13 mouse cellular contexts compared by ENCODE assay signal in the genomic region with DNA sequence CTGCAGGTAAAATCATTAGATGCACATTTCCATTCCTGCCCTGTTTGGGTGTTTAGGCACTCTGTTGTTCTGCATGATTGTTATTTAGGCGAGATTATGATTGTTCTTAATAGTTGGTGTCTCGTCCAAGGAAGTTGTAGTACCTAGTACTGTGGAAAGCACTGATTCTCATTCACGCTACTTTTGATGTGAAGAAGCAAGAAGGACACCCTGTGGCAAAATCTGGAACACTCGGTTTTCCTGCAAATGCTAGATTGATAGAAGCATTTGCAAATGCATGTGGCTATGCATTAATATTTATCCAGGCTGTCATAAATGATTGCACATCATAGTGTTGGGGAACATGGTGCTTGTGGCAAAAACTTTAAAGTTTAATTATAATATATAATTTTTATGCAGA.
DNase-seq lines count a peak whose midpoint lies in the region; ATAC-seq and TF ChIP-seq lines count a peak whose summit lies in the region.
"Had no signal": no experiment of that assay in that cellular context is flagged by ENCODE, and none has a peak within 500 bp of the region (broad histone marks: within the 10 kb centered on the region; RNA-seq: fewer than 3 reads in every experiment).

No protein-coding gene starts in this region.

- H3K4me3 ChIP-seq in embryonic facial prominence, embryonic 11.5 days (ENCODE audit: low read depth, low read length) = no peak overlapping the region
- H3K4me3 ChIP-seq in embryonic facial prominence, embryonic 10.5 days = no peak overlapping the region
- no peak overlapping the region for H3K4me3 ChIP-seq in kidney, adult 2 months (ENCODE audit: insufficient read depth, low read depth, low read length)
- H3K4me3 ChIP-seq in midbrain, embryonic 13.5 days (replicated peaks) = no peak overlapping the region
- H3K4me3 ChIP-seq in midbrain, embryonic 10.5 days = no peak overlapping the region
- no peak overlapping the region for H3K4me3 ChIP-seq in hindbrain, embryonic 16.5 days (ENCODE audit: low read length)
- H3K4me3 ChIP-seq: liver, embryonic 15.5 days had no signal

- no peak for ATAC-seq in embryonic facial prominence, embryonic 11.5 days (replicated peaks; ENCODE audit: insufficient number of reproducible peaks, low FRiP score, low TSS enrichment, low read depth)
- peak; percentile 11; the same call in 1 of the 2 replicates for ATAC-seq in midbrain, embryonic 13.5 days
- 0 out of 2 replicates have a peak, but pooled peaks have one; percentile 28 for ATAC-seq in hindbrain, embryonic 16.5 days
- ATAC-seq: forebrain, embryonic 16.5 days; Patski had no signal

- WGBS in embryonic facial prominence, embryonic 11.5 days = 38% methylated on average over 4 of the region's 4 CpGs
- WGBS in embryonic facial prominence, embryonic 10.5 days = 48% methylated on average over 4 of the region's 4 CpGs
- 41% methylated on average over 4 of the region's 4 CpGs for WGBS in kidney, adult 2 months
- 36% methylated on average over 4 of the region's 4 CpGs for WGBS in midbrain, embryonic 13.5 days
- 45% methylated on average over 4 of the region's 4 CpGs for WGBS in midbrain, embryonic 10.5 days
- 33% methylated on average over 4 of the region's 4 CpGs for WGBS in hindbrain, embryonic 16.5 days

- no peak overlapping the region for H3K4me2 ChIP-seq in embryonic facial prominence, embryonic 11.5 days (ENCODE audit: low read depth, low read length)
- no peak overlapping the region for H3K4me2 ChIP-seq in midbrain, embryonic 13.5 days (replicated peaks)
- no peak overlapping the region for H3K4me2 ChIP-seq in hindbrain, embryonic 16.5 days (ENCODE audit: low read length)
- H3K4me2 ChIP-seq: liver, embryonic 15.5 days had no signal

- no peaks in the 10 kb centered on the region for H3K27me3 ChIP-seq in embryonic facial prominence, embryonic 11.5 days (ENCODE audit: control insufficient read depth, insufficient read depth, low read length)
- no peaks in the 10 kb centered on the region for H3K27me3 ChIP-seq in embryonic facial prominence, embryonic 10.5 days (replicated peaks; ENCODE audit: low read depth, poor library complexity, severe bottlenecking)
- H3K27me3 ChIP-seq in kidney, adult 2 months (replicated peaks; ENCODE audit: control insufficient read depth, insufficient read depth, low read length) = 0 out of 2 replicates have a peak, but pooled peaks cover 2% of the 10 kb centered on the region
- no peaks in the 10 kb centered on the region for H3K27me3 ChIP-seq in midbrain, embryonic 13.5 days
- 0 out of 2 replicates have a peak, but pooled peaks cover 2% of the 10 kb centered on the region for H3K27me3 ChIP-seq in midbrain, embryonic 10.5 days (ENCODE audit: low read depth, poor library complexity, severe bottlenecking)
- H3K27me3 ChIP-seq in hindbrain, embryonic 16.5 days (replicated peaks; ENCODE audit: control insufficient read depth, insufficient read depth, low read length) = no peaks in the 10 kb centered on the region
- H3K27me3 ChIP-seq: liver, embryonic 15.5 days had no signal

- no peak overlapping the region for H3K27ac ChIP-seq in embryonic facial prominence, embryonic 11.5 days (replicated peaks; ENCODE audit: low read depth, low read length)
- H3K27ac ChIP-seq in embryonic facial prominence, embryonic 10.5 days (replicated peaks) = no peak overlapping the region
- H3K27ac ChIP-seq in kidney, adult 2 months (ENCODE audit: insufficient read depth, low read depth, low read length) = no peak overlapping the region
- no peak overlapping the region for H3K27ac ChIP-seq in midbrain, embryonic 13.5 days
- H3K27ac ChIP-seq in midbrain, embryonic 10.5 days (replicated peaks) = no peak overlapping the region
- H3K27ac ChIP-seq in hindbrain, embryonic 16.5 days (ENCODE audit: low read depth, low read length) = no peak overlapping the region
- H3K27ac ChIP-seq: liver, embryonic 15.5 days had no signal

- no peak for TF ChIP-seq CTCF in kidney, adult 2 months (conservative IDR thresholded peaks at IDR 0.05; ENCODE audit: insufficient read depth, insufficient read length, low read depth, low read length)

- DNase-seq in embryonic facial prominence, embryonic 11.5 days (ENCODE audit: low spot score) = peak; percentile 57
- no peak for DNase-seq in embryonic facial prominence, embryonic 10.5 days (ENCODE audit: low spot score)
- peak; percentile 21 for DNase-seq in kidney, adult 2 months
- no peak for DNase-seq in kidney, adult 18-20 months
- no peak for DNase-seq in midbrain, embryonic 10.5 days (ENCODE audit: low spot score)
- no peak for DNase-seq in cerebellum, adult 9-11 months
- DNase-seq: adrenal gland, postnatal 25 days; cerebellum, adult 8-10 months had no signal

- H3K9ac ChIP-seq in embryonic facial prominence, embryonic 11.5 days (replicated peaks; ENCODE audit: low read length) = no peak overlapping the region
- H3K9ac ChIP-seq in midbrain, embryonic 13.5 days (replicated peaks) = no peak overlapping the region
- H3K9ac ChIP-seq in hindbrain, embryonic 16.5 days (ENCODE audit: low read depth, low read length) = no peak overlapping the region
- H3K9ac ChIP-seq: liver, embryonic 15.5 days had no signal

- H3K9me3 ChIP-seq in embryonic facial prominence, embryonic 11.5 days (replicated peaks; ENCODE audit: control insufficient read depth, low read length) = no peaks in the 10 kb centered on the region
- no peaks in the 10 kb centered on the region for H3K9me3 ChIP-seq in embryonic facial prominence, embryonic 10.5 days
- no peaks in the 10 kb centered on the region for H3K9me3 ChIP-seq in midbrain, embryonic 13.5 days
- no peaks in the 10 kb centered on the region for H3K9me3 ChIP-seq in midbrain, embryonic 10.5 days (replicated peaks)
- no peaks in the 10 kb centered on the region for H3K9me3 ChIP-seq in hindbrain, embryonic 16.5 days (ENCODE audit: control insufficient read depth, low read length)
- H3K9me3 ChIP-seq: liver, embryonic 15.5 days had no signal

- no peaks in the 10 kb centered on the region for H3K36me3 ChIP-seq in embryonic facial prominence, embryonic 11.5 days (replicated peaks; ENCODE audit: control insufficient read depth, insufficient read depth, low read depth, low read length)
- peaks cover 10% of the 10 kb centered on the region; the same call in 1 of the 2 replicates for H3K36me3 ChIP-seq in embryonic facial prominence, embryonic 10.5 days (replicated peaks)
- no peaks in the 10 kb centered on the region for H3K36me3 ChIP-seq in kidney, adult 2 months (ENCODE audit: control insufficient read depth, insufficient read depth, low read length)
- no peaks in the 10 kb centered on the region for H3K36me3 ChIP-seq in midbrain, embryonic 13.5 days
- 0 out of 2 replicates have a peak, but pooled peaks cover 3% of the 10 kb centered on the region for H3K36me3 ChIP-seq in midbrain, embryonic 10.5 days
- H3K36me3 ChIP-seq in hindbrain, embryonic 16.5 days (ENCODE audit: control insufficient read depth, insufficient read depth, low read length) = no peaks in the 10 kb centered on the region
- H3K36me3 ChIP-seq: liver, embryonic 15.5 days had no signal

- TF ChIP-seq POLR2A in kidney, adult 2 months (IDR thresholded peaks at IDR 0.05; ENCODE audit: low read depth, low read length) = no peak

- no peaks in the 10 kb centered on the region for H3K4me1 ChIP-seq in embryonic facial prominence, embryonic 11.5 days (ENCODE audit: control insufficient read depth, insufficient read depth, low read length)
- H3K4me1 ChIP-seq in embryonic facial prominence, embryonic 10.5 days = peaks cover 35% of the 10 kb centered on the region
- no peaks in the 10 kb centered on the region for H3K4me1 ChIP-seq in kidney, adult 2 months (ENCODE audit: control insufficient read depth, insufficient read depth, low read length)
- peaks cover 45% of the 10 kb centered on the region for H3K4me1 ChIP-seq in midbrain, embryonic 13.5 days (replicated peaks)
- H3K4me1 ChIP-seq in midbrain, embryonic 10.5 days = peaks cover 44% of the 10 kb centered on the region
- H3K4me1 ChIP-seq in hindbrain, embryonic 16.5 days (ENCODE audit: control insufficient read depth, insufficient read depth, low read depth, low read length) = peaks cover 9% of the 10 kb centered on the region
- H3K4me1 ChIP-seq: liver, embryonic 15.5 days had no signal

Comparison
In these comparisons a context has a peak if more than half of its experiments do, and no peak if none do; other contexts are left out.
1. DNase-seq: peak in embryonic facial prominence, embryonic 11.5 days (single experiment) and kidney, adult 2 months (single experiment); none in embryonic facial prominence, embryonic 10.5 days (single experiment), kidney, adult 18-20 months (single experiment), midbrain, embryonic 10.5 days (single experiment) and cerebellum, adult 9-11 months (single experiment).